Mouse (Mus musculus) heart, adult 2 months (tissue): Measurements from ENCODE around the gene Slc35a1. TPM values are rescaled to one million over a fixed set of nuclear protein-coding genes. Genes with fewer than 3 reads are reported as not detected.

Experiments
- DNase-seq, 2 experiments: peaks; one replicate each; pipeline ENCODE4 v3.0.0; 2021
- H3K27ac ChIP-seq: fragments of 200-600 bp; 2 replicates; pipeline ENCODE4 v1.8.1; 2022
- H3K27me3 ChIP-seq: fragments of 200-500 bp; 2 replicates; pipeline ENCODE4 v1.6.1; 2012; ENCODE audit warnings: mild to moderate bottlenecking, low read length, inconsistent platforms, mixed read lengths; ENCODE audit not compliant: control insufficient read depth, insufficient read depth
- H3K36me3 ChIP-seq: fragments of 200-500 bp; 2 replicates; pipeline ENCODE4 v1.6.1; 2012; ENCODE audit warnings: low read length, inconsistent platforms; ENCODE audit not compliant: control insufficient read depth, insufficient read depth
- H3K4me1 ChIP-seq: fragments of 200-500 bp; 2 replicates; pipeline ENCODE4 v1.6.1; 2011; ENCODE audit warnings: low read length; ENCODE audit not compliant: control insufficient read depth, insufficient read depth
- H3K4me3 ChIP-seq: fragments of 200-600 bp; 2 replicates; pipeline ENCODE4 v1.8.1; 2022
- H3K79me2 ChIP-seq: fragments of 200-500 bp; replicated peaks from 2 replicates; pipeline ENCODE4 v1.6.1; 2012; ENCODE audit warnings: mild to moderate bottlenecking, inconsistent platforms, low read length, moderate library complexity, mixed read lengths; ENCODE audit not compliant: control insufficient read depth, insufficient read depth
- H3K9ac ChIP-seq: fragments of 200-500 bp; 2 replicates; pipeline ENCODE4 v1.6.1; 2012; ENCODE audit warnings: low read depth, mild to moderate bottlenecking, control low read depth, inconsistent platforms, low read length, mixed read lengths
- CTCF ChIP-seq: fragments of 200-600 bp; IDR thresholded peaks from 2 replicates; pipeline ENCODE4 v1.8.1; 2022; ENCODE audit warnings: antibody characterized with exemption, mild to moderate bottlenecking, moderate library complexity
- EP300 ChIP-seq: fragments of 200-500 bp; IDR thresholded peaks from 2 replicates; pipeline ENCODE4 v1.6.1; 2011; ENCODE audit warnings: low read depth, low read length, control low read depth; ENCODE audit not compliant: insufficient read depth
- POLR2A ChIP-seq: fragments of 200-500 bp; IDR thresholded peaks from 2 replicates; pipeline ENCODE4 v1.6.1; 2011; ENCODE audit warnings: mild to moderate bottlenecking, low read depth, low read length, control low read depth; ENCODE audit not compliant: insufficient read depth
- WGBS: fragments of 180-500 bp; shearing (Covaris S2); methylation state at CpG from one replicate; pipeline ENCODE4 v1.1.7; 2018; 5-methylcytosine and 5-hydroxymethylcytosine counted together
- intact Hi-C: fragments of 180-260 bp; cut with DNase I; formaldehyde crosslinking; loops from one replicate; pipeline ENCODE4 v1.15.1; 2025
- polyA plus RNA-seq: library from polyadenylated mRNA; depleted of rRNA; stranded (reverse); fragments of >200 nt; gene quantifications from 2 replicates; pipeline ENCODE4 v1.2.3, GENCODE M21; 2012
- total RNA-seq, 2 experiments: library from RNA; stranded (reverse); gene quantifications; 2 replicates each; pipeline ENCODE4 v1.2.3; 2021

Slc35a1 gene
- total and polyA plus RNA-seq, 3 experiments = 9.0 to 14.0 (median 11.1) TPM

DNA sequence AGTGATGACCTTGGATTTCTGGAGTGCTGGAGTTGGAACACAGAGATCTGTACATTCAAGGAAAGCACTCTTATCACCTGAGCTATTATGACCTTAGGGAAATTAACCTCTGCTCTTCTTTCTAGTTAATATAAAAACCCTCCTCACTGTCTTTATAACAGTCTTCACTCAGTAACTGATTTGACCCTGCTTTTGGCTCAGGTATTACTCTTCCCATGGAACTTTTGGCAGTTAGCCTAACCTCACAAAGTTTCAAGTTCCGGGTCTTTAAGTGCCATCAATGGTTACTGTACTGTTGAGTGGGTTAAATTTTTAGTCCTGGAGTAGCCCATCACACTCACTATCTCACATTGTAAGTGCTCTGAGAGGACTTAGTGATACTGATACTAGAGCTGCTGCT, 57.3 kb downstream of the Slc35a1 start:
- no peak for DNase-seq
- TF ChIP-seq EP300 = no peak
- no peak for TF ChIP-seq POLR2A
- no peak for TF ChIP-seq CTCF
- no peak overlapping the region for H3K27ac ChIP-seq
- intact Hi-C loops = no loop called here
- 72% methylated on average over 1 of the region's 1 CpGs for WGBS
- no peaks in the 10 kb centered on the region for H3K27me3 ChIP-seq
- no peaks in the 10 kb centered on the region for H3K79me2 ChIP-seq
- H3K4me1 ChIP-seq = no peaks in the 10 kb centered on the region
- no peaks in the 10 kb centered on the region for H3K36me3 ChIP-seq
- no peak overlapping the region for H3K9ac ChIP-seq
- H3K4me3 ChIP-seq = no peak overlapping the region

DNA sequence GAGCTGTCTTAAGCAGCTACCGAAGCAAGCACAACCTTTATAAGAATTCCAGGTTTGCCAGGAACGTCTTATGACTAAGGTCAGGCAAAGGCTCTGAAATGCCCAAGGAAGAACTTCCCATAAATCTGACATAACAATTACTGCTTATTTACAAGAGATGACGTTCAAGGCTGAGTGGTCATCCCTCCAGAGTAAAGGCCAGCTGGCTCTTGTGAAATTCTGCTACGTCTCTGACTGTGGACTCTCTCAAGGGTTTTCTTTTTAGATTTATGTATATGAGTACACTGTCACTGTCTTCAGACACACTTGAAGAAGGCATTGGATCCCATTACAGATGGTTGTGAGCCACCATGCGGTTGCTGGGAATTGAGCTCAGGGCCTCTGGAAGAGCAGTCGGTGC, 60.8 kb downstream of the Slc35a1 start:
- DNase-seq = no peak
- Histone ChIP-seq H3K79me2 (no peaks in the 10 kb centered on the region), H3K27ac (no peak overlapping the region), H3K27me3 (no peaks in the 10 kb centered on the region), H3K9ac (no peak overlapping the region), H3K4me3 (no peak overlapping the region), H3K4me1 (no peaks in the 10 kb centered on the region), H3K36me3 (no peaks in the 10 kb centered on the region)
- 84% methylated on average over 6 of the region's 6 CpGs for WGBS
- TF ChIP-seq EP300 = no peak
- TF ChIP-seq CTCF = no peak
- no peak for TF ChIP-seq POLR2A
- intact Hi-C loops = no loop called here

DNA sequence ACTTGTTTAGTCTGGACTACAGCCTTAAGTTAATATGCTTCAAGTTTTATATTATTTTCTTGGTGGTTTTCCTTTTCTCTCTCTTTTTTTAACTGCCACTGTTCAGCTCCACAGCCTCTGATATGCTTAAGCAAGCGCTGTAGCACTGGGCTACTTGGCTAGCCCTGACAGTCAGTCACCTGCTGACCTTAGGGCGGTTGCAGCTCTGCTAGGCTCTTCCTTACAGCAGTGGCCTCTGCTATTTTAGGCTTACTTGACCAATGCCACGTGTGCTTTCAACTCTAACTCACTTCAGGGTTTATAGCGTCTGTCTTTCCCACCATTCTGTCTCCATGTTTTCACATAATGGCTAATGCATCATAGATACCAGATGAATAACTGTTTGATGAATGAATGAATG, 61.7 kb downstream of the Slc35a1 start:
- Histone ChIP-seq H3K9ac (no peak overlapping the region), H3K4me1 (no peaks in the 10 kb centered on the region), H3K79me2 (no peaks in the 10 kb centered on the region), H3K4me3 (no peak overlapping the region), H3K27ac (no peak overlapping the region), H3K36me3 (no peaks in the 10 kb centered on the region), H3K27me3 (no peaks in the 10 kb centered on the region)
- TF ChIP-seq POLR2A = no peak
- TF ChIP-seq EP300 = no peak
- TF ChIP-seq CTCF = no peak
- 74% methylated on average over 4 of the region's 4 CpGs for WGBS
- DNase-seq = no peak
- intact Hi-C loops = no loop called here

DNA sequence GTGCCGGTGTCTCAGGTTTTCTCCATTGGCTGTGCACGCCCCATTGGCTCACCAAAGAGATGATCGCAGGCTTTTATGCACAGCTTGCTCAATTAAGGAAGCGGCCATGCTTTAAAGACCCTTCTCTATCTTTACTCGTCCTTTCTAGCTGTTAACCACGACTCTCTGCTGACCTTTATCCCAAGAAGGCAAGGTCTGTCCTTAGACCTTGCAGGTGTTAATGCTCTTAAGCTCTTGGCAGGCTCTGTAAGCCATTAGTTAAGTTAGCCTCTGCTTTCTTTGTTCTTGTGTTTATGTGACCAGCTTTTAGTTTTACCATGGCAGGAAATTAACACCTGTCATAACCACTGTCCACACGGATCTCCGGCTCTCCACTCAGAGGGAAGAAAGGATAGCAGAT, 71.1 kb downstream of the Slc35a1 start:
- DNase-seq = no peak
- Histone ChIP-seq H3K4me3 (no peak overlapping the region), H3K36me3 (peaks cover 5% of the 10 kb centered on the region; the same call in 1 of the 2 replicates), H3K27ac (no peak overlapping the region), H3K27me3 (no peaks in the 10 kb centered on the region), H3K4me1 (peaks cover 6% of the 10 kb centered on the region; the same call in 1 of the 2 replicates), H3K79me2 (peaks cover 4% of the 10 kb centered on the region; the same call in 1 of the 2 replicates), H3K9ac (no peak overlapping the region)
- TF ChIP-seq CTCF (no peak), POLR2A (no peak), EP300 (no peak)
- WGBS = 79% methylated on average over 8 of the region's 8 CpGs
- intact Hi-C loops = loop anchor here (5.0 kb wide), 2 partner anchors 71 to 261 kb away; partner anchors contain the start of gene Slc35a1

DNA sequence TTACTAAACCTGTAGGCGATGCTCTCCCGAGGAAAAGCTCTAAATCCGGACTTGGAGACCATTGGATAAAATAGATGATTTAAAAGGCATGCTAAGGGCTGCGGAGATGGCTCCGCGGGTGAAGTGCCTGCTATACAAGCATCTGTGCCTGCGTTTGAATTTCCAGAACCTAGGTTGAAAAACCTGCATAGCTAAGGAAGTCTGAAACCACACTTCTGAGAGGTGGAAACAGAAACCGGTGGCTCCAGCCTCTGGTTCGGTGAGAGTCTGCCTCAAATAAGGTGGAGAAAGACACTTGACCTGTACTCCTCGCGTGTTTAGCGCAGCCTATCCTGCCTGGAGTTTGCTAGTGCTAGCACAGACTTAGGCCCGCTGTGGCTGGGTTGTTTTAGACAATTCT, 71.9 kb downstream of the Slc35a1 start:
- Histone ChIP-seq H3K36me3 (peaks cover 5% of the 10 kb centered on the region; the same call in 1 of the 2 replicates), H3K4me3 (peak overlapping the region; percentile 98), H3K27me3 (no peaks in the 10 kb centered on the region), H3K4me1 (peaks cover 6% of the 10 kb centered on the region; the same call in 1 of the 2 replicates), H3K9ac (peak overlapping the region; percentile 93), H3K27ac (peak overlapping the region; percentile 82), H3K79me2 (peaks cover 4% of the 10 kb centered on the region; the same call in 1 of the 2 replicates)
- WGBS = under 1% methylated on average over 13 of the region's 13 CpGs
- TF ChIP-seq POLR2A (no peak), CTCF (no peak), EP300 (no peak)
- no peak for DNase-seq
- intact Hi-C loops = loop anchor here (2.0 to 5.0 kb wide), 3 partner anchors 65 to 262 kb away; partner anchors contain the start of genes Akirin2 and Slc35a1

DNA sequence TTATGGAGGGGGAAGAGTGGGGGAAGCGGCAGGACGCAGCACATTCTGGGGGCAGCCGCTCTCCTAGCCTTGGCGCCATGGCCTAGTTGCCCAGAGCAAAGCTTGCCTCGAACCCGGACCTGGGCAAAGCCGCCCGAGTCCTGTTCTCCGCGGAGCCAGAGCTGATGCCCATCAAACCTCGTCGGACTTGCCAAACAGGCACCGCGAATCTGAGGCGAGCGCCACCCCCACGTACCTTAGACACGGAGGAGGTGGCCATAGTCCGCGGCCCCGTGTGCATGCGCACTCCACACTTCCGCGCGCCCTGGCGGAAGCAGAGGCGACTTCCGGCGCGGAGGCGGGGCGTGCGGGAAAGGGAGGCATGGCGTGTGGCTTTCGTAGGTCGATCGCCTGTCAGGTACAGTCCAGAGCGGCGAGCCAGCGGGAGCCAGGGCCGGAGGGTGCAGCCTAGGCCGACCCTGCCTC, 72.6 kb downstream of the Slc35a1 start, which contains the start of the genes Orc3 and Rars2:
Gene Orc3 (minus strand): TSS at position 315 of the 465 bp plus-strand sequence.
Gene Rars2 (plus strand): TSS at position 328 of the 465 bp plus-strand sequence.
- intact Hi-C loops = loop anchor here (2.0 to 5.0 kb wide), 4 partner anchors 37 to 263 kb away; partner anchors contain the start of genes Akirin2 and Slc35a1
- H3K4me3 ChIP-seq = peak within 1 kb of the TSS; percentile 98
- H3K27ac ChIP-seq = peak within 1 kb of the TSS; percentile 82
- peaks cover 4% of the 10 kb centered on the region; the same call in 1 of the 2 replicates for H3K79me2 ChIP-seq
- TF ChIP-seq CTCF (peak; percentile 48), POLR2A (peak; percentile 81), EP300 (0 out of 2 replicates have a peak, but pooled peaks have one; percentile 21)
- H3K4me1 ChIP-seq = peaks cover 6% of the 10 kb centered on the region; the same call in 1 of the 2 replicates
- DNase-seq = peak; percentile 94 to 95
- H3K9ac ChIP-seq = peak within 1 kb of the TSS; percentile 93
- WGBS = under 1% methylated on average over 42 of the region's 42 CpGs
- no peaks in the 10 kb centered on the region for H3K27me3 ChIP-seq
- peaks cover 5% of the 10 kb centered on the region; the same call in 1 of the 2 replicates for H3K36me3 ChIP-seq
